14 mouse cellular contexts compared by ENCODE assay signal in genomic region chr1:39932216-39932739, GRCm38 (mm10). TPM values are rescaled to one million over a fixed set of nuclear protein-coding genes. Genes with fewer than 3 reads are reported as not detected.
DNase-seq lines count a peak whose midpoint lies in the region; ATAC-seq lines count a peak whose summit lies in the region.
"Had no signal": no experiment of that assay in that cellular context is flagged by ENCODE, and none has a peak within 500 bp of the region (broad histone marks: within the 10 kb centered on the region; RNA-seq: fewer than 3 reads in every experiment).

No protein-coding gene starts in this region.

- WGBS in heart, embryonic 16.5 days: 48% methylated on average over 9 of the region's 9 CpGs
- 60% methylated on average over 9 of the region's 9 CpGs for WGBS in midbrain, embryonic 14.5 days
- 51% methylated on average over 9 of the region's 9 CpGs for WGBS in midbrain, embryonic 15.5 days
- 48% methylated on average over 9 of the region's 9 CpGs for WGBS in neural tube, embryonic 15.5 days

- H3K36me3 ChIP-seq in heart, embryonic 16.5 days (ENCODE audit: control insufficient read depth, insufficient read depth): no peaks in the 10 kb centered on the region
- H3K36me3 ChIP-seq in midbrain, embryonic 14.5 days (ENCODE audit: control insufficient read depth, insufficient read depth, low read length): 0 out of 2 replicates have a peak, but pooled peaks cover 4% of the 10 kb centered on the region
- H3K36me3 ChIP-seq in midbrain, embryonic 15.5 days (replicated peaks): no peaks in the 10 kb centered on the region
- no peaks in the 10 kb centered on the region for H3K36me3 ChIP-seq in neural tube, embryonic 15.5 days
- H3K36me3 ChIP-seq: liver, embryonic 15.5 days had no signal

- H3K27ac ChIP-seq in heart, embryonic 16.5 days (ENCODE audit: low read length): peak overlapping the region; percentile 71
- H3K27ac ChIP-seq in midbrain, embryonic 14.5 days (replicated peaks; ENCODE audit: low read depth, low read length): 0 out of 2 replicates have a peak overlapping the region, but pooled peaks have one; percentile 20
- H3K27ac ChIP-seq in midbrain, embryonic 15.5 days: no peak overlapping the region
- 0 out of 2 replicates have a peak overlapping the region, but pooled peaks have one; percentile 48 for H3K27ac ChIP-seq in neural tube, embryonic 15.5 days (replicated peaks)
- H3K27ac ChIP-seq: limb, embryonic 12.5 days; liver, embryonic 15.5 days had no signal

- peaks cover 84% of the 10 kb centered on the region for H3K4me1 ChIP-seq in heart, embryonic 16.5 days (ENCODE audit: control insufficient read depth, insufficient read depth, low read length)
- H3K4me1 ChIP-seq in midbrain, embryonic 14.5 days (ENCODE audit: control insufficient read depth, insufficient read depth, low read length): peaks cover 82% of the 10 kb centered on the region
- peaks cover 91% of the 10 kb centered on the region for H3K4me1 ChIP-seq in midbrain, embryonic 15.5 days
- peaks cover 96% of the 10 kb centered on the region for H3K4me1 ChIP-seq in neural tube, embryonic 15.5 days

- no peaks in the 10 kb centered on the region for H3K9me3 ChIP-seq in heart, embryonic 16.5 days (replicated peaks; ENCODE audit: control insufficient read depth, low read length)
- no peaks in the 10 kb centered on the region for H3K9me3 ChIP-seq in midbrain, embryonic 14.5 days (ENCODE audit: control insufficient read depth, low read length)
- no peaks in the 10 kb centered on the region for H3K9me3 ChIP-seq in midbrain, embryonic 15.5 days
- no peaks in the 10 kb centered on the region for H3K9me3 ChIP-seq in neural tube, embryonic 15.5 days (replicated peaks)
- H3K9me3 ChIP-seq: limb, embryonic 12.5 days; liver, embryonic 15.5 days had no signal

- no peak for ATAC-seq in heart, embryonic 16.5 days (replicated peaks; ENCODE audit: extremely low read depth, insufficient read depth, low FRiP score)
- no peak for ATAC-seq in midbrain, embryonic 14.5 days (ENCODE audit: low FRiP score, low TSS enrichment)
- no peak for ATAC-seq in midbrain, embryonic 15.5 days (replicated peaks)
- ATAC-seq in neural tube, embryonic 15.5 days (ENCODE audit: low FRiP score): no peak

- no peak overlapping the region for H3K9ac ChIP-seq in heart, embryonic 16.5 days (ENCODE audit: low read length)
- H3K9ac ChIP-seq in midbrain, embryonic 14.5 days (replicated peaks; ENCODE audit: low read length): no peak overlapping the region
- no peak overlapping the region for H3K9ac ChIP-seq in midbrain, embryonic 15.5 days
- H3K9ac ChIP-seq in neural tube, embryonic 15.5 days (replicated peaks): no peak overlapping the region
- H3K9ac ChIP-seq: limb, embryonic 12.5 days; liver, embryonic 15.5 days had no signal

- H3K27me3 ChIP-seq in heart, embryonic 16.5 days (ENCODE audit: control insufficient read depth, insufficient read depth, low read length): no peaks in the 10 kb centered on the region
- no peaks in the 10 kb centered on the region for H3K27me3 ChIP-seq in midbrain, embryonic 14.5 days (ENCODE audit: control insufficient read depth, insufficient read depth, low read length)
- no peaks in the 10 kb centered on the region for H3K27me3 ChIP-seq in midbrain, embryonic 15.5 days (replicated peaks)
- no peaks in the 10 kb centered on the region for H3K27me3 ChIP-seq in neural tube, embryonic 15.5 days (replicated peaks)
- H3K27me3 ChIP-seq: limb, embryonic 12.5 days; liver, embryonic 15.5 days had no signal

- no peak overlapping the region for H3K4me3 ChIP-seq in heart, embryonic 16.5 days (ENCODE audit: low read length)
- no peak overlapping the region for H3K4me3 ChIP-seq in midbrain, embryonic 14.5 days (replicated peaks; ENCODE audit: low read depth, low read length)
- no peak overlapping the region for H3K4me3 ChIP-seq in midbrain, embryonic 15.5 days
- H3K4me3 ChIP-seq in neural tube, embryonic 15.5 days (replicated peaks): no peak overlapping the region
- H3K4me3 ChIP-seq: limb, embryonic 12.5 days; liver, embryonic 15.5 days had no signal

- no peak for DNase-seq in heart, postnatal 4 days
- no peak for DNase-seq in midbrain, embryonic 14.5 days
- peak; percentile 44 for DNase-seq in adipocyte (ENCODE audit: low spot score)
- DNase-seq in adrenal gland, adult 18-20 months (ENCODE audit: low spot score in 2 of 2): no peak
- DNase-seq: adrenal gland, postnatal 25 days; cerebellum, postnatal 10 days; kidney, adult 18-20 months; kidney, postnatal 36 days; right cerebral cortex, postnatal 14 days had no signal

- H3K4me2 ChIP-seq in heart, embryonic 16.5 days (ENCODE audit: low read depth, low read length): no peak overlapping the region; the same call in 1 of the 2 replicates
- H3K4me2 ChIP-seq in midbrain, embryonic 14.5 days (ENCODE audit: low read length): no peak overlapping the region
- no peak overlapping the region for H3K4me2 ChIP-seq in midbrain, embryonic 15.5 days
- H3K4me2 ChIP-seq in neural tube, embryonic 15.5 days: no peak overlapping the region
- H3K4me2 ChIP-seq: limb, embryonic 12.5 days; liver, embryonic 15.5 days had no signal

RNA-seq across cellular contexts. Expression of gene Map4k4, which starts 31.6 kb away (rescaled TPM):
- polyA plus RNA-seq in heart, embryonic 16.5 days (2015; fragmentation: Nextera tagmentation; extraction: Ambion mirVana): 14.7 and 23.8 TPM in 2 replicates
- 100 to 1,000 TPM; 207 to 231 TPM for total RNA-seq in heart, postnatal 4 days (2021)
- polyA plus RNA-seq in midbrain, embryonic 14.5 days (2014; fragmentation: Nextera tagmentation; extraction: Ambion mirVana): 48.9 and 56.7 TPM in 2 replicates
- polyA plus RNA-seq in midbrain, embryonic 15.5 days (2015; fragmentation: Nextera tagmentation; extraction: Ambion mirVana): 46.5 and 55.2 TPM in 2 replicates
- polyA plus RNA-seq in neural tube, embryonic 15.5 days (2015; fragmentation: Nextera tagmentation; extraction: Ambion mirVana): 31.1 and 35.7 TPM in 2 replicates
- total RNA-seq in adrenal gland, adult 18-20 months (2021): 10 to 100 TPM; 90.2 to 98.0 TPM
